Mouse (Mus musculus): Measurements from ENCODE around the gene Thada. TPM values are rescaled to one million over a fixed set of nuclear protein-coding genes. Genes with fewer than 3 reads are reported as not detected.

The Thada gene
- polyA plus RNA-seq (2016; fragmentation: Nextera tagmentation; extraction: Ambion mirVana), result 10.3 and 10.8 TPM in 2 replicates

DNA sequence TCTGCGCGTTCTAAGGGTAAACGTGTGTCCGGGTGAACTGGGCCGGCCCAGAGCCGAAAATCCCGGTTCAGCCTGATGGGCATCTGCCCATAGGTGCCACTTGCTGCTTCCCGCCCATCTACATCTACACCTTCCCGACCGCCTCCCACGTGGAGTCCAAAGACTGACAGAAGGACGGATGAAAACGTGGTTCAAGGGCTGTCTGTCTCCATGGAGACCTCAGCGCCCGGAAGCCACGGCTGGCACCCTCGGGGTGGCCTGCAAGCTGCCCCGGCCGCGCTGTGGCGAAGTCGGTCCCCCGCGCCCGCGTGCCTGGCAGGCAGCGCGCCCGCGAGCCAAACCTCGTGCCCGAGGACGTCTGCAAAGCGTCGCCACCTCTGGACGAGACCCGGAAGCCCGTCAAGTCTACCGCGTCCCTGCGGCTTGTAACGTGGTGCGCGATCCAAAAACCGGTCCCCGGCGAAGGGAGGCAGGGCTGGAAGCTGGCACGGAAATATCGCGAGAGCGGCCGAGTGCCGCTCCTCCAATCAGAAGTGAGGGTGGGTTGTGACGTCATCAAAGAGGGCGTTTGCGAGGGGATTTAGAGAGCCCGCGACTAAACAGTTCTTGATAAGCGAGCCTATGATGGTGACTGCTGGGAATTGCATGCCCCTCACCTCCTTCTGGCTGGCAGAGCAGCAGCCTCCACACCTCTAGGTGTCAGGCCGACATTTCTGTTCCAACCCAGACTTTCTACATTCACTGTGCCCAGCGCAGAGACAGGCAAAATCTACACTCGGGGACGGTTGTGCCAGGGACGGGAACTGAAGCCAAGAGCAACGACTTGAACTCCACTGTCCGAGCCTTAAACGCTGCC lies at the start of gene Thada:
Gene Thada, minus strand, starts transcription at position 453 of the 856 bp plus-strand sequence.
- Histone ChIP-seq H3K4me3 (peak within 1 kb of the TSS; percentile 92), H3K9me3 (replicated peaks) (no peaks in the 10 kb centered on the region; the same call in 1 of the 2 replicates), H3K36me3 (peaks cover 10% of the 10 kb centered on the region), H3K27ac (replicated peaks) (peak within 1 kb of the TSS; percentile 92), H3K27me3 (ENCODE audit: low read depth, poor library complexity, severe bottlenecking) (no peaks in the 10 kb centered on the region), H3K4me1 (peaks cover 21% of the 10 kb centered on the region)
- peak; percentile 98 for DNase-seq (ENCODE audit: low spot score)
- WGBS, result under 1% methylated on average over 67 of the region's 67 CpGs

DNA sequence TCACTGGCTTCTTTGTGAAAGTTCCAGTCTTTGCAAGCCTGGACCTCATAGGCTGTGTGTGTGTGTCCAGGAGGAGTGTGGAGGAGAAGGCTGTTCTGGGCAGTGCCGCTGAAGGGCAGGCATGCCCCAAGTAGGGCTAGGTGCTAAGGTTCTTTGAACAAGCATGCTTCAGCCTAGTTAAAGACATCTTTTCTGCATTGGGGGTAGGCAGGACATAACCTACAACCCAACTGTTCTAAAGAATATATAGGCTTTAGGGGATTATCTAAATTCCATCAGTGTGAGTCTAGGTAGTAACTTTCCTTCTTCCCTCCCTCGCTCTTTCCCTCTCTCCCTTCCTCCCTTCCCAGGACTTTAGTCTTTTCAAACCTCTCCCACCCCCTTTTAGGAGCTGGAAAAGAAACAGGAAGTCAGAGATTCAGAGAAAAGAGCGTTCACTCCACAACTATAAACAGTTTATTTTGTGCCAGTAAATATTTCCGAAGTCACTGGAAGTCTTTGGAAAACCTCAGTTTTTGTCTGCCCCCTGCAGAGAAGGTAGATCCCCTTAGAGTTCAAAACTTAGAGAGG lies 46.6 kb upstream of the Thada start:
- peak overlapping the region; percentile 87 for H3K4me3 ChIP-seq
- H3K27ac ChIP-seq (replicated peaks), result peak overlapping the region; percentile 87
- DNase-seq (ENCODE audit: low spot score), result no peak
- no peaks in the 10 kb centered on the region for H3K9me3 ChIP-seq (replicated peaks)
- H3K27me3 ChIP-seq (ENCODE audit: low read depth, poor library complexity, severe bottlenecking), result peaks cover 29% of the 10 kb centered on the region
- 28% methylated on average over 4 of the region's 4 CpGs for WGBS
- H3K36me3 ChIP-seq, result no peaks in the 10 kb centered on the region
- peaks cover 35% of the 10 kb centered on the region for H3K4me1 ChIP-seq

DNA sequence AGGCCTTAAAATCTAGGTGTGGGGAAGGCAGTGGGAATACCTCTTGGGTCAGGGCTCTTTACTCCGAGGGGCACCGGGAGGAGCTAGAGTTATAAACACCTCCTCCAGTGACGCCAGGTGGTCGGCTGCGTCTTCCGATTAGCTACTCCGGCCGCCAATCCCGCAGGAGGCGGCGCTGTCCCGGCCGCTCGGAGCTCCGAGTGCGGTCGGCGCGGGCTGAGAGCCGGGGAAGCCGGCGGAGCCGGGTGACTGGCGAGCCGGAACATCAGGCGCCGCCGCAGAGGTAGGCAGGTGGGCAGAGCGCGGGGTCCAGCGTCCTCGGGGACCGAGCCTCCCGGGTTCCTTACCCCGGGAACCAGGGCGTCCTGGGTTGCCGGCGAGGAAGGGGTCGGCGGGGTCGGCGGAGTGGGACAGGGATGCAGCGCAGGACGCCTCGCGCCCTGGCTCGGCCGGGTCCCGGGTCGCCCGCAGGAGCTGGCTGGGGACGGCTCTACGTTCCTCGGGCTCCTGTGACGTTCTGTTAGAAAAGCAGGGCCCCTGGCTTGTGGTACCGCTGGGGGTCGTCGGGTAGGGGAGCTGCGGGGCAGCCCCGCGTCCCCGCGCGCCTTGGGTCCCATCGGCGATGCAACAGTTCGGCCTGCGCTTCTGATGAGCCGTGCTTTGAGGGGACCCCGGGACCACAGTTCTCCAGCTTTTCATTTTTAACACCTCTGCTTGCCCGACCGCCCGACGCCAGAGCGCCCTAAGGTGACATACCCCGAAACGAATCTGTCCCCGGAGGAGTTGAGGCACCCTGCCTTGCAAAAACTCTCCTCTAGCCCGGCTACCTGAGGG lies 45.9 kb upstream of the Thada start, which contains the start of gene Plekhh2:
Gene Plekhh2, plus strand, starts transcription at position 214 of the 834 bp plus-strand sequence.
- H3K27ac ChIP-seq (replicated peaks), result peak within 1 kb of the TSS; percentile 87
- peaks cover 35% of the 10 kb centered on the region for H3K4me1 ChIP-seq
- WGBS, result under 1% methylated on average over 75 of the region's 79 CpGs
- peak within 1 kb of the TSS; percentile 87 for H3K4me3 ChIP-seq
- peaks cover 29% of the 10 kb centered on the region for H3K27me3 ChIP-seq (ENCODE audit: low read depth, poor library complexity, severe bottlenecking)
- peak; percentile 86 for DNase-seq (ENCODE audit: low spot score)
- H3K36me3 ChIP-seq, result no peaks in the 10 kb centered on the region
- no peaks in the 10 kb centered on the region for H3K9me3 ChIP-seq (replicated peaks)

DNA sequence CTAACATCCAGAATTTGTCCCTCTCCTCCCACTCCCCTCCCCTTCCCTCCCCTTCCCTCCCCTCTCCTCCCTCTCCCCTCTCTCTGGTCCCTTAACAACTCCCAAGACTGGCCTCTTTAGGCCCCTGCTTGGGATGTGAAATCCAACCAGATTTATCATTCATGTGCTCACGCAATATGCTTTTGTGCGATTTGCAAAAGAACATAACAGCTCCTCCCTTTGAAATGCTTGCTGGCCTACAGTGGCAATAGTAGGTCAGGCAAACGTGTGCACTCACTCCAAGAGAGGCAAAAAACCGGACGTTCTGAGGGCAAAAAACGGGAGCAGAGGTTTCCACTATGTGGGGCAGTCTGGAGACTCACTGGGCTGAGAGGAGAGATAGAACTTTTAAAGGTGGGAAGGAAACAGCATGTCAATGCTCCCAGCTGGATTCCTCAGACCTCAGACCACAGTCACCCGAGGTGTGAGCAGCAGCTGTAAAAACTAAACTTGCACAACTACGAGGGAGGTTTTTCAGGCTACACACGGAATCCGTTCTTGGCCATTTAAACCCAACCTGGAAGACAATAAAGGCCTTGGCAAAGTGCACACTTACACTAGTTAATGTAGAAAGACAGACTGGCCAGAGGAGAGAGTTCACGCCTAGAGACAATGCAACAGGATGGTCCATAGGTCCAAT lies 45.1 kb upstream of the Thada start:
- DNase-seq (ENCODE audit: low spot score), result no peak
- WGBS, result 23% methylated on average over 11 of the region's 11 CpGs
- Histone ChIP-seq H3K27me3 (ENCODE audit: low read depth, poor library complexity, severe bottlenecking) (peaks cover 29% of the 10 kb centered on the region), H3K9me3 (replicated peaks) (no peaks in the 10 kb centered on the region), H3K4me3 (peak overlapping the region; percentile 87), H3K27ac (replicated peaks) (peak overlapping the region; percentile 87; the same call in 1 of the 2 replicates), H3K4me1 (peaks cover 35% of the 10 kb centered on the region), H3K36me3 (no peaks in the 10 kb centered on the region)

DNA sequence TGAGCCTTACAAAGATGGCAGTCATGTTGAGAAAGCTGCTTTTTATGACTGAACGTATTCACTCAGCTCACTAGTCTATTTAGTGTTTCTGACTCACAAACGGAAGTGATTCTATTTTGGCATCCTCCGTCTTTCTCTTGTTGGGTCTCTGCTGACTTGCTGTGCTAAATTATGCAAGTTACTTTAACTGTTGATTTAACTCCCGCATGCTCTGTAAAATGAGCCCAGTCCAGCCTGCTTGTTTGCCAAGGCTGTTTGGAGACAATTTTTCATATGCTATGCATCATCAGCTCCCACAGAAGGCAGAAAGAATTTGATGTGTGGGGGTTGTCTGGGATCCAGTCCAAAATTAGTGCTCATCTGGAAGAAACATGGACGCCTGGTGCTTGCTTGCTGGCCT lies 44.4 kb upstream of the Thada start:
- Histone ChIP-seq H3K9me3 (replicated peaks) (no peaks in the 10 kb centered on the region), H3K36me3 (no peaks in the 10 kb centered on the region), H3K4me3 (no peak overlapping the region), H3K4me1 (peaks cover 35% of the 10 kb centered on the region), H3K27ac (replicated peaks) (no peak overlapping the region), H3K27me3 (ENCODE audit: low read depth, poor library complexity, severe bottlenecking) (peaks cover 29% of the 10 kb centered on the region)
- 79% methylated on average over 5 of the region's 5 CpGs for WGBS
- no peak for DNase-seq (ENCODE audit: low spot score)

DNA sequence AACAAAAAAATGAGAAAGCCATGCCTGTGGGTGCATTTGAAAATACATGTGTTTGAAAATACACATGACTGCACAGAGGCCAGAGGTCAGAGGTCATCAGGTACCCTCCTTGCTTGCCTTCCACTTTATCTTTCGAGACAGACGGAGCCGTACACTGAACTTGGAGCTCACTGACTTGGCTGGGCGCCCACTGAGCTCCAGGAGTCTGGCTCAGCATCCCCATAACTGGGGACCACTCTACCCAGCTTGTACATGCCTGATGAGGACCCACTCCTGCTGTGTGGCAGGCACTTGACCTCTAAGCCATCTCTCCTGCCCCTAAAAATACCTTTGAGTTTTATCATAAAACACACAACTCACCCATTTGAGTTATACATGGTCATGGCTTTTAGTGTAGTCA lies 43.2 kb upstream of the Thada start:
- peaks cover 29% of the 10 kb centered on the region for H3K27me3 ChIP-seq (ENCODE audit: low read depth, poor library complexity, severe bottlenecking)
- H3K27ac ChIP-seq (replicated peaks), result peak overlapping the region; percentile 35
- H3K9me3 ChIP-seq (replicated peaks), result no peaks in the 10 kb centered on the region
- no peaks in the 10 kb centered on the region for H3K36me3 ChIP-seq
- WGBS, result 92% methylated on average over 4 of the region's 4 CpGs
- H3K4me1 ChIP-seq, result peaks cover 35% of the 10 kb centered on the region
- no peak overlapping the region for H3K4me3 ChIP-seq
- DNase-seq (ENCODE audit: low spot score), result no peak

DNA sequence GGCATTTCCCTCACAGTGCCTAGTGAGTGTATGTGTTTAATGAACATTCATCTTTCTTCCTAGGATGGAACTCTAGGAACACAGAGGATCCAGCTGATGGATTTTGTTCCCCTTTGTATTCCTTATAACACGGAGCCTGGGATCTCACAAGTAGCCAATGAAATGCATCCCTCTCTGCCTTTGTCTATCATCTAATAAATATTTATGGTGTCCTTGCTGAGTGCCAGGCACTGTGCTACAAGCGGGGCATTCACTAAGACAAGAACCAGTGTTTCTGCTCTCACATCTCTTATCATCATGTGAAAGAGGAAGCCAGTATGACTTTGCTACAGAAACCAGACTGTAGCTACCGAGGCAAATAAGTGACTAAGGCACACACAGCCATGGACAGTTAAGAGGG lies 42.7 kb upstream of the Thada start:
- H3K4me3 ChIP-seq, result no peak overlapping the region
- H3K27me3 ChIP-seq (ENCODE audit: low read depth, poor library complexity, severe bottlenecking), result peaks cover 29% of the 10 kb centered on the region
- H3K9me3 ChIP-seq (replicated peaks), result no peaks in the 10 kb centered on the region
- 47% methylated on average over 3 of the region's 3 CpGs for WGBS
- peaks cover 35% of the 10 kb centered on the region for H3K4me1 ChIP-seq
- DNase-seq (ENCODE audit: low spot score), result no peak
- H3K27ac ChIP-seq (replicated peaks), result peak overlapping the region; percentile 35
- no peaks in the 10 kb centered on the region for H3K36me3 ChIP-seq

DNA sequence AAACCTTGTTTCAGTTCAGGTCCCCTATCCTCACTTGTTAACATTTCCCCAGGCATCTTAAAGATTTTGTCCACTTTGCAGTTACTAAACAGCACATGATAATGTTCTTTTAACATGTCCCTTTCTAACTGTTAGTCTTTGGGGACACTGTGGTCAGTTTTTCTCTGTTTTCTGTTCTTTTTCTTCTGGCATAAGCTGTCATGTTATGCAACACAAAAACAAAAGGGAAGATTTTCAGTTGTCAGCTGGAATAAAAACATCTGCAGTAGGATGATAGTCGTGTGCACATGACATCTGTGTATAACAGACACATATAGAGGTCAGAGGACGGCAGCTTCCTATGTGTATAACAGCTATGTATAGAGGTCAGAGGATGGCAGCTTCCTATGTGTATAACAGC lies 39.9 kb upstream of the Thada start:
- no peak overlapping the region for H3K27ac ChIP-seq (replicated peaks)
- peaks cover 11% of the 10 kb centered on the region for H3K27me3 ChIP-seq (ENCODE audit: low read depth, poor library complexity, severe bottlenecking)
- WGBS, result 76% methylated on average over 2 of the region's 2 CpGs
- peaks cover 16% of the 10 kb centered on the region for H3K4me1 ChIP-seq
- H3K36me3 ChIP-seq, result no peaks in the 10 kb centered on the region
- H3K9me3 ChIP-seq (replicated peaks), result no peaks in the 10 kb centered on the region
- DNase-seq (ENCODE audit: low spot score), result no peak
- no peak overlapping the region for H3K4me3 ChIP-seq

DNA sequence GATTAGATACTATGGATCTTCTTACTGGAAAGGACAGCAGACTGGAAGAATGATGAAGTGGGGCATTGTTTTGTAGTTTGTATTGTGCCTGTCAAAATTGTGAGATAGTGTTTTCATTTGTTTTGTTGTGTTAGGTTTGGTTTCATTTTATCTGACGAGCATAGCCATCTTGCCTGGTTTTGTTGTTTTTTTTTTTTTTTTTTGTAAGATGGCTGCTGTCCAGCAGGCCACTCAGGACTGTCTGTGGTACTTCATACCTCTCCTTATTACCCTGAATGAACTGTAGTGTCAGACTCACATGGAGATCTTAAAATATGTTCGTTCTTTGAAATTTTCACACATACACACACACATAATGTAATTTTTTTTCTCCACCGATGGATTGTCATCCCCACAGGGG lies 36.3 kb upstream of the Thada start:
- 89% methylated on average over 3 of the region's 3 CpGs for WGBS
- H3K36me3 ChIP-seq, result no peaks in the 10 kb centered on the region
- no peak overlapping the region for H3K4me3 ChIP-seq
- peaks cover 15% of the 10 kb centered on the region for H3K4me1 ChIP-seq
- DNase-seq (ENCODE audit: low spot score), result no peak
- no peak overlapping the region for H3K27ac ChIP-seq (replicated peaks)
- no peaks in the 10 kb centered on the region for H3K27me3 ChIP-seq (ENCODE audit: low read depth, poor library complexity, severe bottlenecking)
- H3K9me3 ChIP-seq (replicated peaks), result no peaks in the 10 kb centered on the region

DNA sequence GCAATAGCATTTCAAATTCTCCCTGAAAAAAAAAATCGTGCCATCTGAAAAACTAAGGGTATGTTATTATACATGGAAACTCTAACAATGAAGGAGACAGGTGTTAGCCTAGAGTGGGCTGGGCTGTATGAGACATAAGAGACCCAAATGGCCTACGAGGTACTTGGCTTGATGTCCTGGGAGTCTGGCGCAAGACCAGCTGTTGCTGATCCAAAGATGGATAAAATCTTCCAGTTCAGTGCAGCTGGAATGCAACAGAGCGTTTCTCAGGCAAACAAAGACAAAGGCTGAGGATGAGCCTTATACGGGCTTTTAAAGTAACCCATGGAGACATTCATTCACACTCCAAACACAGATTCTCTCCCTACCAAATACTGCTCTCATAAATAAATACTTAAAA lies 32.6 kb upstream of the Thada start:
- peaks cover 15% of the 10 kb centered on the region for H3K4me1 ChIP-seq
- no peaks in the 10 kb centered on the region for H3K27me3 ChIP-seq (ENCODE audit: low read depth, poor library complexity, severe bottlenecking)
- H3K27ac ChIP-seq (replicated peaks), result 0 out of 2 replicates have a peak overlapping the region, but pooled peaks have one; percentile 38
- H3K4me3 ChIP-seq, result no peak overlapping the region
- WGBS, result 41% methylated on average over 5 of the region's 5 CpGs
- no peaks in the 10 kb centered on the region for H3K9me3 ChIP-seq (replicated peaks)
- no peak for DNase-seq (ENCODE audit: low spot score)
- no peaks in the 10 kb centered on the region for H3K36me3 ChIP-seq

DNA sequence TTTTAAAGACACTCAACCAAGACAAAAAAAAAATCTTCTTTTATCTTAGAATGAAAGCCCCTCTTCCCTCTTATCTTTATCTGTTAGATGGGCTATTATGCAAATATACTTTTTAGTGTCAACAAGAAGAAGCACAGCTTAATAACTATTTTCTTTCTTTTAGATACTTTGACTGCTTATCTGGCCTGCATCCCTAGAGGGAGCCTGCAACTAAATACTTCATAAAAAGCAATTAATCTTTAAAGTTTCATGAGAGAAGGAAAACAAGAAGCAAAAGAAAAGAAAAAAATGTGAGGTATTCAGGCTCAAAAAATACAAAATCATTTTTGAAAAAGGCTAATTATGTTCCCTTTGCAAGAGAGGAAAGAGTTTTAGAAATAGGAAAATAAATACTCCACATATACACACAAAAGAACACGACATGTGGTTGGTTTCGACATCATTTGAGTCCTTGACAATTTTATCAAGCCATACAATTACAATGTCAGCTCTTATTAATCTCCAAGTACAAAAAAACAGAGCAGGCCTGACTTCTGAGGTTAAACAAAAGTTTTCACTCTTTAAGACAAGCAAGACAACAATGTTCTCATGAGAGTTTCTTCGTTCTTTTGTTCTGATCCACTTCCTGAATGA lies 32.1 kb upstream of the Thada start:
- Histone ChIP-seq H3K27me3 (ENCODE audit: low read depth, poor library complexity, severe bottlenecking) (no peaks in the 10 kb centered on the region), H3K9me3 (replicated peaks) (no peaks in the 10 kb centered on the region), H3K4me3 (no peak overlapping the region), H3K36me3 (no peaks in the 10 kb centered on the region), H3K27ac (replicated peaks) (no peak overlapping the region), H3K4me1 (peaks cover 15% of the 10 kb centered on the region)
- DNase-seq (ENCODE audit: low spot score), result no peak
- 73% methylated on average over 3 of the region's 3 CpGs for WGBS

DNA sequence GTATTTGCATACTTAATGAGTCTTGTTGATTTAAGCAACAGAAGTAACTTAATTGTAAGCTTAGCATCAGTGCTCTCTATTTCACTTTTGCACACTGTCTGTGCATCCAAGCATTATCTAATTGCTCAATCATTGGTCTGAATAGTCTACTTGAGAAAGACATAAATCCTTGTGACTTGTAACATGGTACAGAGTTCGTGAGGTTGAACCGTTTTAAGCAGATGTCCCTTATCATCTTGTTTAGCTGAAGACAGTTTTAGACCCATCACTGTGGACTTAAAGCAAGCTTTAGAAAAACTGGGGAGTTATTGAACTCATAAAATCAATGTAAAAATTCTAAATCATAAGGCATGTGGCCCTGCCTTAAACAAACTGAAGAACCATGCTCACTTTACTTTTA lies 31.6 kb upstream of the Thada start:
- WGBS, result 76% methylated on average over 2 of the region's 2 CpGs
- Histone ChIP-seq H3K4me1 (peaks cover 16% of the 10 kb centered on the region), H3K9me3 (replicated peaks) (no peaks in the 10 kb centered on the region), H3K4me3 (no peak overlapping the region), H3K27ac (replicated peaks) (no peak overlapping the region), H3K36me3 (no peaks in the 10 kb centered on the region), H3K27me3 (ENCODE audit: low read depth, poor library complexity, severe bottlenecking) (no peaks in the 10 kb centered on the region)
- no peak for DNase-seq (ENCODE audit: low spot score)
